Mouse (Mus musculus) neural tube, embryonic 10.5 days (tissue): ENCODE results near the gene Best1.

ENCODE experiments used
- DNase-seq: peaks from one replicate; pipeline ENCODE4 v3.0.0-alpha.2; 2017; ENCODE audit warnings: low spot score; ENCODE audit errors: extremely low spot score

Best1 gene

DNA sequence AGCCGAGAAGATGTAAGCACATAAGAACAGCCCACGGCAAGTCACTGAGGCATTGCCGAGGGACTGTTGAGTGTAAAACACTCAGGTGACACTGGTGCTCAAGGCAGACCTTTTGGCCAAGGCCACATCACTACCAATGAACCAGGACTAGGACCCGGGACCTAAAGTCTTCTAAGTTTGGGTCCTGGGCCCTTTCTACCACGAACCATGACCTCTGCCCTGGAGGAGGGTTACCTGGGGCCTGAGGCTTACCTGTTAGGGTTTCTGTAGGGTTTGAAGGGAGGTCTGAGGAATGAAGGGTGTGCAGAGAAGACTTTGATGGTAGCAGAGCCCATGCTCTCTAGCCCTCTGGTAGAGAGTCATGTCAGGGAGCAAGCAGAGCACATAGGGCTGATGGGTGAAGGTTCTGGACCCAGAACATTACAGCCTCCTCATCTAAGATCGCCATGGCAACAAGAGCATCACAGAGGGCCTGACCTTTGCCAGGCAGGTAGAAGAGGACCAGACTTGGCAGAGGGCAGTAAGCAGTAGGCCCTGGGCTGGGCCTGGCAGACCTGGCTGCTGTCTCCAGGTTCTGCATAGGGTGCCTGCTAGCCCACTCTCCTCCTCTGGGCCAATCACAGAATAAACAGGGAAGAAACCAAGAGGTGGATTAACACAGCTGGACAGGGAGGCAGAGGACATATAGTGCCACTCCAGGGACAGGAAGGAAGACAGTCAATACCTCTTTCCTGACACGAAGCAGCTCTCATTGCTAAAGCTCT, at the start of gene Best1, which contains the start of gene Rab3il1:
Gene Best1, minus strand, starts transcription at position 428 of the 764 bp plus-strand sequence.
Gene Rab3il1, plus strand, starts transcription at position 464 of the 764 bp plus-strand sequence.
- no peak for DNase-seq

DNA sequence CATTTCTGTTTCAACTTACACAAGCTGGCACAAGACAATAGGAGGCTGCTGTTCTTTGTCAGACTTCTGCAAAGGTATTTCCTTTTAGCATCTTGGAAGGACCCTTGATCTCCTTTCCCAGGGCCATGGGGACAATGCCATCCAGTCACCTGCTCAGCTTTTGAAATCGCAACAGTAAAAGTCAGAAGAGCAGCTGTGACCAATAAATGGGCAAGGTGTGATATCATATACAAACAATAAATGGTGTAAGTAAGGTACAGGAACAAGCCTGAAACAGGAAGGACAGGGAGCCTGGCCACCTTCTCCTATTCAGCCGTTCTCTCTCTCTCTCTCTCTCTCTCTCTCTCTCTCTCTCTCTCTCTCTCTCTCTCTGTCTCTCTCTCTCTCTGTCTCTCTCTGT, 49.0 kb upstream of the Best1 start:
- DNase-seq, result no peak

DNA sequence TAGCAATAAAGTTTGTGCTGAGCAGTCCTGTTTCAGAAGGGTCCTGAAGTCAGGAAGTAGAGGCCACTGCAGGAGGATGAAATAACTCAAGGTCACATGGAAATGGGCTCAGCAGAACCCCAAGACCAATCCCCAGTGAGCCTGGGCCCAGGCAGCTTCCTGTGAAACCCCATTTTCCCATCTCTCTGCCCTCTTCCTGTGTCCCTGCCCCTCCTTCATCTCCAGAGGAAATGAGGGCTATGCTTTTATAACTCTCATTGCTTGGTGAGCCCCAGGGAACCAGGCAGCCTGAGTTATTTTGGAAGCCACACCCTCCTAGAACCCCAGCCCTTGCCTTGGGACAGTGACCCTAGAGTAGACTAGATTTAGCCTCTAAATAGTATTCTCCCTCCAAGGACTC, 48.1 kb upstream of the Best1 start:
- no peak for DNase-seq

DNA sequence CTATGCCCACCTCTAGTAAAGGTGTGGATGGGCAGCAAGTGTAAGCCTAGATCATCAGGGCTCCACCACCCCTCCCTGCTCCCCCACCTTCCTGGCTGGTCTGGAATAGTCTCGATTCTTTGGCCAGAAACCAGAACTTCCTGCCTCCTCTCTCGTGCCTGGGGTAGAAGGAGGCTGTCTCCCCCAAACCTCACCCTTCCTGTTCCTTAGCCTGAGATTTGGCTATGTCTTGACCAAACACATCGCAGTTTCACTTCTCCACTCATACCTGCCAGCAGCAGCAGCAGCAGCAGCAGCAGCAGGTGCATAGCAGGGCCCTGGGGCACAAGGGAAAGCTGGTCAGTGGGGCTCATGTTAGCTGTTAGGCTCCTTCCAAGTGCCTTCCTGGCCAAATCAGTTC, 45.5 kb upstream of the Best1 start:
- no peak for DNase-seq

DNA sequence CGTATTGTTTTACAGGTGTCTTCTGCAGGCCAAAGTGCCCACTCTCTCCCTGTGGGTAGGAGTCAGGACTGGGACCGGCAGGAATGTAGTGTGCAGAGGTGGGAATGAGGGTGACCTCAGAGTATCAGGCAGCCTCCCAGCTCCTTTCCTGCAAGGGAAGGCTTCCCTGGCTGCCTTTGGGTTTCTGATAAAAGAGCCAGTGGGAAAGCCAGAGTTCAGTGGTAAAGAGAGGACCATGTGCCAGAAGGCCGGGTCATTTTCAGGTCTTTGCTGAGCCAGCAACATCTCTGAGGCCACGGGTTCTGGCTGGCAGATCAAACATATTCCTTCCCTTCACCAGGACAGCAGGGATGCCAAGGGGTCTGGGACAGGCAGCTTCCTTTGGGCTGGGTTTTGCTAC, 44.9 kb upstream of the Best1 start:
- no peak for DNase-seq

DNA sequence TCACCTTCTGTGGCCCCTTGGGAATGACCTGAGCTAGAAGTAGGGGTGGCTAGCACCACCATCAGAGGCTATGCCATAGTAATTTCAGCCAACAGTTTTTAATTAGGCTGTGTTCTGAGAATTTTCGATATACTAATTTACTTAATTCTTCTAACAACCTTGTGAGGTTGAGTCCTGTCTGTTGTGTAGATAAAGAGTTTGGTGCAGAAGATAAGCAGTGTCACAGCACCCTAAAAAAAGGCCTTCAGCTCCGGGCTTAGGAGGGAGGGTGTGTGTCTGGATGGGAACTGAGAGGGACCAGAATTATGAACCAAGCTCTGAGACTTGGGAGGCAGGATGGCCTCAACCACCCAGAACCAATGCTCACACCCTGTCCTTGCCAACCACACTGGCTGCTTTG, 44.3 kb upstream of the Best1 start:
- no peak for DNase-seq

DNA sequence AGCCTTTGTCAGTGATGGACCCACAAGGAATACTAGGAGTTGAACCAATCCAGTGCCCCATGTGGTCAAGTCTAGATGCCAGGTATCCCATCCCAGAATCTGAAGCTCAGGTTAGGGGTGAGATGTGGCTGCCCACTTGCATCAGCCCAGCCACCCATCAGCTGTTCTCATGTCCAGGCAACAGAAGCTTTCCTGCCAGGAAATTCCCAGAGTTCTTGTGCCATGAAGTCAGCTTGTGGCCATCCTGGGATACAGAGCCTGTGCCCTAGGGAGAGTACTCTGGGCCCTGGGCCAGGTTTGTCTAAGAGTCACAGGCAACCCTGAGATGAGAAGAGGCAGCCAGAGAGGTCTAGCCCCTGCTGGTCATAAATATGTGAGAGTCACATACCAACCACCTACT, 42.2 kb upstream of the Best1 start:
- no peak for DNase-seq

DNA sequence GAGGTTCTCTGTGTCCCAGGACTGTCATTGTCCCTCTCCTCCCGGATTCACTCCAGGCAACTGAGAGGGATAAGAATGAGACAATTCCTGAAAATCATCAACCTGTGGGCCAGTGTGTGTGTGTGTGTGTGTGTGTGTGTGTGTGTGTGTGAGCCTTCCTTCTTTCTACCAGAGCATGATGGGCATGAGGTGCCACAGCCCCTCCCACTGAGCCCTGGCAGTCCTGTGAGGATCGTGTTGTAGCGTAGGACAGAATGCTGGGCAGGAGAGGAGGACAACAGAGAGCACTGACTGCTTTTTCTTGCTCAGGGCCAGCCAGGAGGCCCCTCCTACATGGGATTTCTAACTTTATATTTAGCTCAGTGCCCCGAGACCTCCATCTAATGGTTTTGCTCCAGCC, 41.4 kb upstream of the Best1 start:
- DNase-seq, result no peak

DNA sequence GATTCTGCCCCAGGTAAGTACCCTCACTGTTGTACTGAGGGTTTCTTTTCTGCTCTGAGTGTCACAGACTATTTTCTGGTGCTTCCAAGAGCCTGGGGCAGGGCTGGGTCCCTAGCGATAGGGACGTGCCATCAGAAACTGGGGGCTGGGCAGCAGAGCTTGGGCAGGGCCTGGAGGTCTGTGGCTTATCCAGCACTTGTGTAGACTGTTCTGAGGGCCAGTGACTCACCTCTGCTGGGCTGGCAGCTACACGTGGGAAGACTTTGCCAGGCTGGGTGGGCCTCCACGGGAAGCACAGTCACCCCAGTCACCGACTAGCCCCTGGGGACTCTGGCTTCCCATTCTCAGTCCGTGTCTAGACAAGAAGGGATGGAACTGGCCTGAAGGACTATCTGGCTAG, 40.8 kb upstream of the Best1 start:
- DNase-seq, result no peak

DNA sequence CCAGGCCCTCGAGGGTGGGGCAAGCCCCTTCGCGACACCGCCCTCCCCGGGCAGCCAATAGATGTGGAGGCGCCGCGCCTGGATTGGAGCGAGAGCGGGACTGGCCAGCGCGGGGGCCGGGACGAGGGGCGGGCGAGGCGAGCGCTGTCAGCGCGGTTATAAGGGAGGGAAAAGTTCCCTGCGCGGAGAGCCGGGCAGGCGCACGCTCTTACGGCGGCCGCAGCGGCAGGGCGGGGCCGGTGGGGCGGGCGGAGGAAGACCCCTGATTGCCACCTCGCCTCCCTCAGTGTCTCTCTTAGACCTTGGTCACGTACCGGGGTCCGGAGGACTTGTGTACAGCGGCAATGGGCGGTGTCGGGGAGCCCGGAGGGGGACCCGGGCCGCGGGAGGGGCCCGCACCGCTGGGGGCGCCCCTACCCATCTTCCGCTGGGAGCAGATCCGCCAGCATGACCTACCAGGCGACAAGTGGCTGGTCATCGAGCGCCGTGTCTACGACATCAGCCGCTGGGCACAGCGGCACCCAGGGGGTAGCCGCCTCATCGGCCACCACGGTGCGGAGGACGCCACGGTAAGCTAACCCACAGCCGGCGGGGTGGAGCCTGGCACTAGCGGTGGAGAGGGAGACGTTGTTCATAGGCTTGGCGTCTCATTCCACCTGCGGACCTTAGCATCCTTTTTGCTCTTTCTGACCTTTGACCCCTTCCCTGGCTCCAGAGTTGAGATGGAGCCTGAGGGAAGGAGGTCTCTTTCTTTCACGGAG, 40.1 kb upstream of the Best1 start, which contains the start of gene Fads3:
Gene Fads3, plus strand, starts transcription at position 182 of the 761 bp plus-strand sequence.
- peak; percentile 85 for DNase-seq

DNA sequence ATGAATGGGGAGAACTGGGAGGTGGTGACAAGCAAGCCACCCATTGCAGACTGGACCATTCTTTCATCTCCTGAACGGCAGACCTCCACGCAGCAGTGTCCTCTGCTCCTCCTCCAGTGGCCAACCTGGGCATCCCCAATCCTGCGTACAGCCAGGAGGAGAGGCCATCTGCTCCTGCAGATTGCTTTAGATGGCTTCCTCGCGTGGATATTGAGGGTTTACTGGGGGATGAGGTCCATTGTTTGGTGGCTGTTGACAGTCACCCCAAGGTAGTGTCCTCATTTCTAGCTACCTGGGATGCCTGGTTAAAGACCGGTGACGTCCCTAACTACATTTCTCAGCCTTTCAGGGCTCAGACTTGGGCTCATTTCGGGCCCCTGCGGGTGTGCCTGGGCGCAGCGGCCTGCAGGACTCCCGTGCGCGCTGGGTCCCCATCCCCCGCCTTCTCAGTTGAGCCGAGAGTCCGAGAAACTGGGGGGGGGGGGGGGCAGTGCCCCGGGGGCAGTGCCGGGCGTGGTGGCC, 39.5 kb upstream of the Best1 start:
- DNase-seq, result no peak

DNA sequence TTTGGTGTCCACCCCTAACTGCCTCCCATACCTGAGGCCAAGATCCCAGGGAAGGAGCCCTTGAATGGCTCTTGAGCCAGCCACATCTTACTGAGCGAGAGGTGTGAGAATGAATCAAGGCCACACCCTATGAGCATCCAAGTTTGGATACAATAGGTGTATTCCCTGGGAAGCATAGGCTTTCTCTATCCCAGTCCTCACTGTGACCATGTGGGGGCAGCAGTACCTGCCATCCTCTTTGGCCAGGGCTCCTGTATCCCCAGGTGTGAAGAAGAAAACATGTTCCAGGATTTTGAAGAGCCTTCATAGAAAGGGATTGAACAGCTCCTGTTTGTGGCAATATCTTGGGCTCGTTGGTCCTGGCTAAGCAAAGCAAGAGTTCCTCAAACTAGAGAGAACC, 38.2 kb upstream of the Best1 start:
- no peak for DNase-seq

DNA sequence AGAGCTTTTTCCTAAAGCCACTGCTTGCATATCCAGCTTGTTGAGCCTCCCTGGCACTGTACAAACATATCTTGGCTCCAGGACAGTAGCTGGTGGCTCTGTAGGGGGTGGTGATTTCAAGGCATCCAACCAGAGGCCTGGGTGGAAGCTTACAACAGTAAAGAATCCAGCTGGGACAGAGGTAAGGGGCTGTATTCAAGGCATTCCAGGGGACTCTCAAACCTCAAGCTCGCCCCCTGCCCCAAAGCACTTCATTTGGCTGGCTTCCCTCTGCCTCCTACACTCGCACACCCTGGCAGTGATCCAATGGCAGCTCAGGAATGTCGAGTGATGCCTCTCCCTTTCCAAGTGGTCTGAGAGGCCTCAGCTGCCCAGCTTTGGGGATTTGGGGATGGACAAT, 37.5 kb upstream of the Best1 start:
- no peak for DNase-seq

DNA sequence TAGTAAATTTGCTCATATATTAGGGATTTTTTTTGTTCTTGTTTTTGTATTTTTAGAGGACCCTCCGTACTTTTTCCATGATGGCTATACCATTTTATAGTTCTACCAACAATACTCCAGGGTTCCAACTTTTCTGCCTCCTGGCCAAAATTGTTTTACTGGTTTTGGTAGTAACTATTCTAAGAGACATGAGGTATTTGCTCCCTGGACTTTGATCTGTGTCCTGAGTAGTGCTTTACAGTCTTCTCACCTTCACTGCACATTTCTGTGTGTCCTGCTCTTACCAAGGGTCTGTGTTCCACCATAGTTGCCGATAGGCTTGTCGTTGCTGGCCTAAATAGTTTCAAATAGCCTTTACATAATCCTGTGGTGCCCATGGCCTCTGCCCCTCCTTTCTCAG, 36.9 kb upstream of the Best1 start:
- no peak for DNase-seq

DNA sequence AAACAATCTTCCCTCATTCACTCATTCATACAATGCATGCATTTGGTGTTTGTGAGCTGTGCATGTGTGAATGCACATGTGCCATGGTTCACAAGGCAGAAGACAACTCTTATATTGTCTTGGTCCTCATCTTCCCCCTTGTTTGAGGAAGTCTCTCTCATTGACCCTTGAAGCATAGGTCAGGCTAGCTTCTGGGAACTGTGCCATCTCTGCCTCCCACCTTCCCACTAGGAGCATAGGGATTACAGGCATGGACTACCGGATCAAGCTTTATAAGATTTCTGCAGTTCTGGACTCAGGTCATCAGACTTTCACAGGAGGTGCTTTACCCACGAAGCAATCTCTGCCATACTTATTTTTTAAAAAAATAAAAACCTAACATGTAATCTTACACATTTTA, 36.1 kb upstream of the Best1 start:
- DNase-seq, result no peak

DNA sequence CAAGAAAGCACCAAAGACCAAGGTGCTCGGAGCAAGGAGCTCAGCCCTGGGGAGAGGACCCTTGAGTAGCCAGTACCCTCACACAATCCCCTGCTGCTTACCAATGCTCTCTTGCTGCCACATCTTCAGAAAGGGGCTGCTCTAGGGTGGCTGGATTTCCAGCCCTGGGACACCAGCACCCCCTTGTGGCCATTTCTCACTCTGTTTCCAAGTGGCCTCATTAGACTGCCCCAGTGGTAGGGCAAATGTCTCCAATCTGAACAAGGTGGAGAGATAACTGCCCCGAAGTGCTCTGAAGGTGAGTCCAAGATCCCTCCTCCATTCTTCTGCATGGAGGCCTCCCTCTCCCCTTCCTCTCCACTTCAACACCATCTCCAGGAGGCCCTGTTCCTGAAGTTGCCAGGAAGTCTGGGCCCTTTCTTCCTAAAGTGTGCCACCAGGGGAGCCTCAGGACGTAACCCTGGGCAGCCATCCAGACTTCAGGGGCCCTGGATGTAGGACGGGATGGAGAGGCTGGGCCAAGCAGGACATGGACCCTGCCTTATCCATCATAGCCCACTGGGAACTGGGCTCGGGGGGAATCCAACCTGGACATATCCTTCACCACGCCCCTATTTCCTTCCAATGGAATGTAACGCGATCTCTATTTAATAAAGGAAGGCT, 33.5 kb upstream of the Best1 start:
- peak; percentile 86 for DNase-seq

DNA sequence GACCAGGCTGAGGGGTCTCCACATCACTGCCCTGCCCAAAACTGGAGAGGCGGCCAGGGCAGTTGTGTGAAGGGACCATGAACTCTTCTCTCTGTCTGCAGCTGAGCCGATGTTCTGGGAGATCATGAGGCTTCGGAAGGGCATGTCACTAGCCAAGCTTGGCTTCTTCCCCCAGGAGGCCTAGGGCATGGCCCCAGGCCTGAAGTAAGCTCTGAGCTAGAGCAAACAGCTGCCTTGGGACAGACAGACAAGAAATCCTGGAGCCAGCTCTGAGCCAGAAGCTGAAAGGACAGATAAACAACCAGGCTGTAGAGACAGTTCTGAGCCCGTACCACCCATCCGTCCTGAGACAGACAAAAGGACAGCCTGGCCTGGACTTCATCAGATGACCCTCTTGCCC, 32.9 kb upstream of the Best1 start:
- no peak for DNase-seq

DNA sequence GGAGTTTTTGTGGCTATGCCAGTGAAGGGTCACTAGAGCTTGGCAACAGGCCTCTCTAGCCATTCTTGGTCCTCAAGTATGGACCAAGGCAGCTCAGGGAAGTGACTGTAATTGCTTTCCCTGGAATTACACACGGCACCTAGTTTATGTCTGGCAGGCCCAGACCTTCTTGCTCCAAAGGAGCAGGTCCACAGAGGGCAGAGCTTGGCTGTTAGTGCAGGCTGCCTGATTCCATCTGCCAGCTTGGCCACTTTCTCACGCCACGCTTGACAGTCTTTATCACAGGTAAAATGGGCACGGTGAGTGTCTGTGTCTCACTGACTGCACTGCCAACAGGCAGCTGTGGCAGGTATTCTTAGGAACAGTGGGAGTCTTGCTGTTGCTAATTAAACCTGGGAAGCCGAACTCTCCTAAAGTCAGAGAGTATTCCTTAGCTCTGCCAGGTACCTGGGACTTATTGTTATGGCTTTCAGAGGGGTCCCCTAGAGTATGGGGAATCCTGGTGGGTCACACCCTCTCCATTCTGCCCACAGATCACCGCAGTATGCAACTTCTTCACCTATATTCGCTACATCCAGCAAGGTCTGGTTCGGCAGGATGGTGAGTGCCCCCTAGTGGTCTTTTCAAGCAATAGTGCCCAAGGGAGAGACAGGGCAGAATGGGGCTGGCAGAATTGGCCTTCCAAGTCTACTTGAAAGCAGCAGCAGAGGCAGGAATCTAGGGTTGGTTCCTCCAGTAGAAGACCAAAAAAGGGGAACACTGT, 32.0 kb upstream of the Best1 start:
- DNase-seq, result peak; percentile 60

DNA sequence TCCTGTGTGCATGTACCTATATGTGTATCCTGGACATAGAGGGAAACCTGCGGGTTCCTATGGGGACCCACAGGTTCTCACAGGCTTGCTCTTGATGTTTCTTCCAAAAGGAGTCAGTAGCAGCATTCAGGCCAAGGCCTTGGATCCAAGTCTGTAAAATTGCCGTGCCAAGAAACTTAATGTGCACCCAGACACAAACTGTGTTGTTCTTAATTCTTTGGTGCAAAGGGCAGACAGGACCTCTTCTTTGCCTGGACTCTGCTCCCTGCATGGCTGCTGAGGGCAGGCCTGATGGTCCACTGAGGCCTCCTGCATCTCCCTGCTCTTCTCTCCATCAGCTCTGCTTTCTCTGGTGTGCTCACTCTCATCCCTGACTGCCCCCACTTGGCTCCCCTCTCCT, 28.3 kb upstream of the Best1 start:
- no peak for DNase-seq

DNA sequence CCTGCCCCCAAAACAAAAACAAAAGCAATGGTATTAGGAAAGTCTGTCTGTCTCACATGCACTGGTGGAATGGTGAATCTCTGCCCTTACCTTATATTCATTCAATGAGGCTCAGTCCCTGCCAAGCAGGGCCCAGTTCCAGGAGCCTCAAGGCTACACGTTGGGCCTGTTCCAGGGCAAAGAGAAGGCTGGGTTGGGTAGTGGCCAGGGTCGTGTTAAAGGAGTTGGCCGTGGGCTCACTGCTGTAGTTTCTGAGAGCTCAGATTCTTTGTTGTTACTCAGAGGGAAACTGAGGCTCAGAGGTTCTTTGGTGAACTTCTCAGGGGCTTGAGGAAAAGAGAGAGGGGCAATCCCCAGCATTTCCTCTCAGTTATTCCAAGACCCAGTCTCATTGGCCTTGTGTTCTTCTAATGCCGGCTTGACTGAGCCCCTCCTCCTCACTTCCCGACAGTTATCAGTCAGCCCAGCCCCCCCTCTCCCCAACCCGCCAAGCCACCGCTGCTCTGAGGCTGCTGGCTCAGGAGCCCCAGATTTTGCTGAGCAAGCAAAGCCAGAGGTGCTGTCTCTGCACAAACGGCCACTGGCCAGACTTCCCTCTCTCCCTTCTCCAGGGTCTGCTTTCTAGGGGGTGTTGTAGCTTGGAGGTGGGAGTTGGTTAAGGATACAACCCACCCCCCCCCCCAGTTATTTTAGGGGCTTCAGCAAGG, 23.9 kb upstream of the Best1 start:
- DNase-seq, result no peak

DNA sequence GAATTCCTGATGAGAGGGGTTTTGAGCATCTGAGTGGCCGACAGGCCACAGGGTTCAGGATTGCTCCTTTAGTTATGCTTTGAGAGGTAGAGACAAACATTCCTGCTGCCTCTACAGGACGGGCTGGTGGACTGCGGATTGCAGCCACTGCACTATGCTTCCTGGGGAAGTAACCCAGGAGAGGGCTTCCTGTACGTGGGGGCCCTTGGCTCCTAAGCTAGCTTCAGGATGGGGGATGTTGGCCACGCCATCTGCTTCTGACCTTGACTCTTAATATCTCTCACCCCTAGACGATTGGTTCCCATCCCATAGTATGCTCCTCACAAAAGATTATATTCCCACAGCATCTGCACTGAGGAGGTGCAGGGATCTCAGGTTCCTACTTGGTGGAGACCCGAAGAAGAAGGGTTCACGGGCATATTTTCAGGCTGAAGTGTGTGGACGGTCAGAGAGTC, 21.9 kb upstream of the Best1 start:
- no peak for DNase-seq
